Mouse (Mus musculus) forebrain, embryonic 10.5 days (tissue): ENCODE measurements around the gene Psmb7. TPM values are rescaled to one million over a fixed set of nuclear protein-coding genes. Genes with fewer than 3 reads are reported as not detected.

Experiments
- DNase-seq: peaks from one replicate; pipeline ENCODE4 v3.0.0-alpha.2; 2017; ENCODE audit warnings: low spot score; ENCODE audit errors: extremely low spot score
- H3K27ac ChIP-seq: fragments of 300-500 bp; sonication (generic); 2 replicates; pipeline ENCODE4 v1.5.1; 2016; ENCODE audit warnings: mild to moderate bottlenecking
- H3K27me3 ChIP-seq: fragments of 300-500 bp; sonication (generic); 2 replicates; pipeline ENCODE4 v1.6.1; 2016; ENCODE audit warnings: mild to moderate bottlenecking; ENCODE audit not compliant: poor library complexity, severe bottlenecking
- H3K36me3 ChIP-seq: fragments of 300-500 bp; sonication (generic); replicated peaks from 2 replicates; pipeline ENCODE4 v1.6.1; 2016; ENCODE audit warnings: mild to moderate bottlenecking, moderate library complexity
- H3K4me1 ChIP-seq: fragments of 300-500 bp; sonication (generic); 2 replicates; pipeline ENCODE4 v1.6.1; 2016
- H3K4me3 ChIP-seq: fragments of 300-500 bp; sonication (generic); 2 replicates; pipeline ENCODE4 v1.5.1; 2016; ENCODE audit warnings: mild to moderate bottlenecking, moderate library complexity
- H3K9me3 ChIP-seq: fragments of 300-500 bp; sonication (generic); 2 replicates; pipeline ENCODE4 v1.6.1; 2016; ENCODE audit warnings: mild to moderate bottlenecking, moderate library complexity
- WGBS: fragments of 180-500 bp; shearing (Covaris S2); methylation state at CpG from one replicate; pipeline ENCODE4 v1.1.7; 2016; 5-methylcytosine and 5-hydroxymethylcytosine counted together
- microRNA-seq: library from miRNA; unstranded; fragments of <30 nt; microRNA quantifications from one replicate; pipeline ENCODE4, GENCODE M21; 2017
- polyA plus RNA-seq: library from polyadenylated mRNA; unstranded; fragments of >200 nt; fragmentation: Nextera tagmentation; extraction: Ambion mirVana; gene quantifications from 2 replicates; pipeline ENCODE4 v1.2.1, GENCODE M21; 2016

Psmb7 gene
- polyA plus RNA-seq, 1 experiment from 2014 or later, result 335 TPM

DNA sequence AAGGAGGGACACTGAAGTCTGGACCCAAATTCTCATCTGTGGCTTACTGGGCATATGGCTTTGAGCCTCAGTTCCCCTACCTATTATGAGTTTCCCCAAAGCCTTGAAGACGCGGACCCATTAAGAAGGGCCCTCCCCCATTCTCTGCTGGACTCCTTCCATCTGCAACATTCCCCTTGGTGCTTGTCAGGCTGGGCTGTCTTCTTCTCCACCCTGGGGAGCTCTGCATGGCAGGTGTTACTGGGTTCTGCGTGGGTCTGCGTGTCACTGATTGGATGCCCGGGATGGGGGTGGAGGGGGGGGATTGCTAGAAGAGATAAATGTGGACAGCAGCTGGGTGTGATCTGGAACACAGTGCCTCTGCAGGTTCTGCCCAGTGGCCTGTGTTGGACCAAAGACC lies 97.1 kb downstream of the Psmb7 start:
- Histone ChIP-seq H3K9me3 (no peaks in the 10 kb centered on the region), H3K27ac (peak overlapping the region; percentile 56), H3K27me3 (no peaks in the 10 kb centered on the region), H3K4me1 (peaks cover 58% of the 10 kb centered on the region), H3K36me3 (peaks cover 29% of the 10 kb centered on the region), H3K4me3 (no peak overlapping the region)
- DNase-seq, result no peak
- 75% methylated on average over 5 of the region's 5 CpGs for WGBS

GRCm38 (mm10) chr2:38546222-38546621 lies 97.7 kb downstream of the Psmb7 start:
- 5% methylated on average over 6 of the region's 6 CpGs for WGBS
- H3K27me3 ChIP-seq, result no peaks in the 10 kb centered on the region
- peaks cover 23% of the 10 kb centered on the region for H3K36me3 ChIP-seq
- peaks cover 64% of the 10 kb centered on the region for H3K4me1 ChIP-seq
- H3K9me3 ChIP-seq, result no peaks in the 10 kb centered on the region
- peak; percentile 53 for DNase-seq
- peak overlapping the region; percentile 56 for H3K27ac ChIP-seq
- no peak overlapping the region for H3K4me3 ChIP-seq

GRCm38 (mm10) chr2:38545706-38546105 lies 98.2 kb downstream of the Psmb7 start:
- no peaks in the 10 kb centered on the region for H3K9me3 ChIP-seq
- DNase-seq, result no peak
- peaks cover 69% of the 10 kb centered on the region for H3K4me1 ChIP-seq
- H3K27me3 ChIP-seq, result no peaks in the 10 kb centered on the region
- peaks cover 18% of the 10 kb centered on the region for H3K36me3 ChIP-seq
- H3K27ac ChIP-seq, result peak overlapping the region; percentile 56
- no peak overlapping the region for H3K4me3 ChIP-seq

- DNase-seq, result no peak
- Histone ChIP-seq H3K9me3 (no peaks in the 10 kb centered on the region), H3K4me1 (peaks cover 76% of the 10 kb centered on the region), H3K4me3 (no peak overlapping the region), H3K27me3 (no peaks in the 10 kb centered on the region), H3K36me3 (peaks cover 11% of the 10 kb centered on the region; the same call in 1 of the 2 replicates), H3K27ac (0 out of 2 replicates have a peak overlapping the region, but pooled peaks have one; percentile 8)
- WGBS, result 90% methylated on average over 6 of the region's 6 CpGs
Measured at GRCm38 (mm10) chr2:38544982-38545381, 98.9 kb downstream of the Psmb7 start.

DNA sequence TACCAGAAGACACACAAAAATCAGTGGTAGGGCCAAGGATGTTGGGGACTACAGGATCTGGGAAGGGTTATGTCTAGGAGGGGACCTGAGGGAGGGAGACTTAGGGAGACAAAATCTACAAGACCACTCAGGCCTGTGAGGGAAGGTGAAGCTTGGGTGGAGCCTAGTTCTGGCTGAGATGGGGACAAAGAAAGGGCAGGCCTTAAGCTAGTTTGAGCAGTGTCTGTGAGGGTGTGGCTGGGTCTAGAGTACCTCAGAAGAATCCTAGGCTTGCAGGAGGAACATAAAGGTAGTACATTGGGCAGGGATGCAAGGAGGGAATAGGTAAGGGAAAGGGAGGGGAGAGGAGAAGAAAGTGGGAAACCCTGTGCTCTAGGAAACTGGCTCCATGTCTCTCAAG lies 99.5 kb downstream of the Psmb7 start:
- Histone ChIP-seq H3K27ac (0 out of 2 replicates have a peak overlapping the region, but pooled peaks have one; percentile 8), H3K9me3 (no peaks in the 10 kb centered on the region), H3K4me1 (peaks cover 83% of the 10 kb centered on the region), H3K36me3 (0 out of 2 replicates have a peak, but pooled peaks cover 10% of the 10 kb centered on the region), H3K27me3 (no peaks in the 10 kb centered on the region), H3K4me3 (no peak overlapping the region)
- DNase-seq, result no peak

GRCm38 (mm10) chr2:38543158-38543557 lies 100.7 kb downstream of the Psmb7 start:
- no peaks in the 10 kb centered on the region for H3K9me3 ChIP-seq
- DNase-seq, result no peak
- no peaks in the 10 kb centered on the region for H3K27me3 ChIP-seq
- no peak overlapping the region for H3K27ac ChIP-seq
- H3K4me1 ChIP-seq, result peaks cover 86% of the 10 kb centered on the region
- WGBS, result 91% methylated on average over 2 of the region's 2 CpGs
- H3K36me3 ChIP-seq, result 0 out of 2 replicates have a peak, but pooled peaks cover 1% of the 10 kb centered on the region
- H3K4me3 ChIP-seq, result no peak overlapping the region

- Histone ChIP-seq H3K27ac (no peak overlapping the region), H3K4me3 (no peak overlapping the region), H3K36me3 (no peaks in the 10 kb centered on the region), H3K4me1 (peaks cover 85% of the 10 kb centered on the region), H3K9me3 (no peaks in the 10 kb centered on the region), H3K27me3 (no peaks in the 10 kb centered on the region)
- DNase-seq, result no peak
- 61% methylated on average over 1 of the region's 1 CpGs for WGBS
Measured at GRCm38 (mm10) chr2:38542366-38542765, 101.5 kb downstream of the Psmb7 start.

DNA sequence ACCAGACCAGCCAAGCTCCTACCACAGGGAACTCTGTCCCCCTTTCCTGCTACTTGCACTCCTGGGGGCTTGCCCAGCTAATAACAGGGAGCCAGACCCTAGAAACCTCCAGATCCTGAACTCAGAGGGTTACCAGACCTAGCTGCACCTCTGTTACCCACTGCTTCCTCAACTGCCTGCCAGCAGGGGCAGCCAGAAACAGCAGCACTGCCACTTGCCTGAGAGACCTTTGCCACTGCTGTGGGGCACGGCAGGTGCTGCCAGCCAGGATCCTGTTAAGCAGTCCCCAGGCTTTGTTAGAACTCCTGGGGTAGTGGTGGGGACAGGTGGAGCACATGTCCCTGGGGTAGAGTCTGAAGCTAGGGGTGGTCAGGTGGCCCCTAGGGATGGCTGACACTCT lies 102.3 kb downstream of the Psmb7 start:
- Histone ChIP-seq H3K27ac (peak overlapping the region; percentile 54), H3K4me1 (peaks cover 85% of the 10 kb centered on the region), H3K27me3 (no peaks in the 10 kb centered on the region), H3K36me3 (no peaks in the 10 kb centered on the region), H3K4me3 (no peak overlapping the region), H3K9me3 (no peaks in the 10 kb centered on the region)
- DNase-seq, result no peak
- 88% methylated on average over 1 of the region's 1 CpGs for WGBS

- no peaks in the 10 kb centered on the region for H3K36me3 ChIP-seq
- DNase-seq, result no peak
- WGBS, result 89% methylated on average over 3 of the region's 3 CpGs
- peak overlapping the region; percentile 56 for H3K27ac ChIP-seq
- H3K9me3 ChIP-seq, result no peaks in the 10 kb centered on the region
- H3K27me3 ChIP-seq, result no peaks in the 10 kb centered on the region
- H3K4me3 ChIP-seq, result no peak overlapping the region
- peaks cover 85% of the 10 kb centered on the region for H3K4me1 ChIP-seq
Measured at GRCm38 (mm10) chr2:38541101-38541500, 102.8 kb downstream of the Psmb7 start.

DNA sequence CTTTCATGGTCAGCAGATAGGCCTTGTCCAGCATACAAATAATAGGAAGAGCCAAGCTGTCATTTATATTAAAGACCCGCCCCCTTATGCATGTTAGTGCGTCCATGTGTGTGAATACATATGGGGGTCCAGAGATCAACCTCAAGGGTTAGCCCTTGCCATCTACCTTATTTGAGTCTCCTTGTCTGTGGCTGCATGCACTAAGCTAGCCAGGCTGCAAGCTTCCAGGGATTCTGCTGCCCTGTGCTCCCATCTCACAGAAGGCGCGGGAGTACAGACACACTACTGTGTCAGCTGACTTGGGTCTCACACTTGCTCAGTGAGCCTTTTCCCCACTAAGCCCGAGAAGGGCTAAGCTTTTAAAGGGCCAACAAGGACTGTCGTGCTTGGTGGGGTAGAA lies 103.2 kb downstream of the Psmb7 start:
- WGBS, result 88% methylated on average over 6 of the region's 6 CpGs
- Histone ChIP-seq H3K27ac (peak overlapping the region; percentile 56), H3K4me3 (no peak overlapping the region), H3K36me3 (no peaks in the 10 kb centered on the region), H3K27me3 (no peaks in the 10 kb centered on the region), H3K4me1 (peaks cover 85% of the 10 kb centered on the region), H3K9me3 (no peaks in the 10 kb centered on the region)
- no peak for DNase-seq

DNA sequence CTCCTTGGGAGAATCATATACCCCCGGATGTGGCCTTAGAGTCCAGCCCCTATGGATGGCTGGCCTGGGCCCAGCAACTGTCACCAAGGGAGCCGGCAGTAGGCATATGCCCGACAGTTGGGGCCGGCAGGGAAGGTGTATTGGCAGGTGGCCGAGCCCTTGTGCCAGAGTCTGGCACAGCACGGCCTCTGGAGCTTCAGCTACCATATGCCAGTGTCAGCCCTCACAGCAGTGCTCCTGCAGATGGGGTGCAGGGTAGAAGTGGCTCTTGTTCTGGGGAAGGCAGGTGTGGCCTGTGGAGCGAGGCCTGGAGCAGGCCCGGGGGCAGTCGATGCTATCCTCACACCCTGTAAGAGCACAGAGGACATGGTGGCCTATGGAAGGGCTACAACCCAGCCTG lies 104.2 kb downstream of the Psmb7 start:
- no peak for DNase-seq
- WGBS, result 88% methylated on average over 9 of the region's 9 CpGs
- H3K27ac ChIP-seq, result peak overlapping the region; percentile 56
- no peaks in the 10 kb centered on the region for H3K36me3 ChIP-seq
- H3K27me3 ChIP-seq, result no peaks in the 10 kb centered on the region
- peaks cover 85% of the 10 kb centered on the region for H3K4me1 ChIP-seq
- H3K9me3 ChIP-seq, result no peaks in the 10 kb centered on the region
- no peak overlapping the region for H3K4me3 ChIP-seq

Small RNA genes lying within 50 kb of the gene (microRNA-seq; reads per million reads assigned to microRNA genes)
- gene Gm27634, result not detected

Other genes starting within 250 kb of the Psmb7 start
- 120 and 134 TPM in 2 replicates for gene Nek6, start 132.4 kb downstream of the Psmb7 start, polyA plus RNA-seq
- 0.33 and 0.69 TPM in 2 replicates for gene Nr5a1, start 70.5 kb upstream of the Psmb7 start, polyA plus RNA-seq